Mouse (Mus musculus) liver, adult 2 months (tissue): Measurements from ENCODE around the gene Ipcef1.

Source experiments
- CTCF ChIP-seq: fragments of 200-500 bp; IDR thresholded peaks from 2 replicates; pipeline ENCODE4 v1.5.1; 2011; ENCODE audit warnings: low read depth, low read length, control low read depth
- POLR2A ChIP-seq: fragments of 200-500 bp; IDR thresholded peaks from 2 replicates; pipeline ENCODE4 v1.6.1; 2011; ENCODE audit warnings: low read length, control low read depth; ENCODE audit not compliant: insufficient read depth; ENCODE audit errors: extremely low read depth

DNA sequence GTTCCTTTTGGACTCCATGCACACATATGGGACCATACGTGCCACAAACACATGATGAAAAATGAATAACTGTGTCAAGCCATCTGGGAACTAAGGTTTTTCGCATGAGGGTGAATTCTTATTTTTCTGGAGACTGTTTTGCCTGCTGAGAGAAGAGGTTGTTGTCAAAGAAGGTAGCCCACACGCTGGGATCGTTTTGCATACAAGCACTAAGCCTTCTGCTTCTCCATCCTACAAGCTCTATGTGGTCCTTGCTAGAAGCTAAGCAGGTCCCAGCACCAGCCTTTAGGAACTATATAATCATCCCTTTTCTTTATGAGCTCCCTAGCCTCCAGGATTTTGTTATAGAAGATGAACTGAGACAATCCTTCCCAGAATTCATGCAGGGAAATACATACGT lies 93.5 kb downstream of the Ipcef1 start:
- TF ChIP-seq CTCF (no peak), POLR2A (no peak)
